8 mouse cellular contexts compared by ENCODE assay signal in the genomic region with DNA sequence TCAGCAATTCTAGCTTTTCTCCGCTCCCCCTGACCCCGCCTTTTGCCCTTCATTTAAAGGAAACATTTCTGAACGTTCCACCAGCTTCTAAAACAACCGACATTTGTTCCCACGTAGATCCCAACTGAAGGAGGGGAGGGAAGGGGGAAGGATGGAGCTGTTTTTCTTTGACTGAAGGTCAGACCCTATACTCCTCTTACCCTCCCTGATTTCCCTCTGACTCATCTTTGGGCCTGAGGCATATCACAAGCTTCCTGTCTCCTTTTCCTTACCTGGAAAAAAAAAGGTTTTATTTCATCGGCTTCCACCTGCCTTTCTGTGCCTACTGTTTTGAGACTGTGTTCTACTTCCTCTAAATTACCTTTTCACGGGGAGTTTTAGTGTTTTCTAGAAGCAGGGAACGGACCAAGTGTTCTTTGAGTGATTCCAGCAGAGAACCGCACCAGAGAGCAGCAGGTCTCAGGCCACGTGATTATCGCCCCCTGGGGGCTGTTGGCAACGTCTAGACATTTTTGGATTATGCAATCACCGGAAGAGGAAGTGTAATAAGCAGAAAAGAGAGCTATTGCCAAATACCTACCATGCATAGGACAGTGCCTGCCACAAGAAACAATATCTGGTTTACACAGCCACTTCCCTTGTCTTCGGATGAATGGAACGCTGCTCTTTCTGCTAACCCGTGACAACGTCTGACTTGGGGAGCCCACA.
DNase-seq lines count a peak whose midpoint lies in the region; ATAC-seq and TF ChIP-seq lines count a peak whose summit lies in the region.

No protein-coding gene starts in this region.

- H3K4me1 ChIP-seq in midbrain, embryonic 13.5 days (replicated peaks): peaks cover 17% of the 10 kb centered on the region
- peaks cover 7% of the 10 kb centered on the region; the same call in 1 of the 2 replicates for H3K4me1 ChIP-seq in midbrain, embryonic 11.5 days (ENCODE audit: control insufficient read depth, insufficient read depth, low read length)
- H3K4me1 ChIP-seq in heart, embryonic 12.5 days (replicated peaks): peaks cover 19% of the 10 kb centered on the region
- peaks cover 8% of the 10 kb centered on the region; the same call in 1 of the 2 replicates for H3K4me1 ChIP-seq in kidney, postnatal 0 days (replicated peaks; ENCODE audit: insufficient read depth, low read length)

- H3K27me3 ChIP-seq in midbrain, embryonic 13.5 days: no peaks in the 10 kb centered on the region
- no peaks in the 10 kb centered on the region for H3K27me3 ChIP-seq in midbrain, embryonic 11.5 days (ENCODE audit: control insufficient read depth, insufficient read depth, low read length)
- H3K27me3 ChIP-seq in heart, embryonic 12.5 days (replicated peaks): 0 out of 2 replicates have a peak, but pooled peaks cover 2% of the 10 kb centered on the region
- H3K27me3 ChIP-seq in kidney, postnatal 0 days (ENCODE audit: insufficient read depth, low read length): no peaks in the 10 kb centered on the region
- no peaks in the 10 kb centered on the region for H3K27me3 ChIP-seq in splenic B cell, adult 2 months (ENCODE audit: control insufficient read depth, insufficient read depth, low read length, poor library complexity, severe bottlenecking)

- no peak overlapping the region for H3K27ac ChIP-seq in midbrain, embryonic 13.5 days
- no peak overlapping the region for H3K27ac ChIP-seq in midbrain, embryonic 11.5 days (ENCODE audit: low read depth, low read length)
- H3K27ac ChIP-seq in heart, embryonic 12.5 days (ENCODE audit: poor library complexity, severe bottlenecking): no peak overlapping the region
- H3K27ac ChIP-seq in kidney, postnatal 0 days: no peak overlapping the region

- H3K4me2 ChIP-seq in midbrain, embryonic 13.5 days (replicated peaks): 0 out of 2 replicates have a peak overlapping the region, but pooled peaks have one; percentile 15
- no peak overlapping the region for H3K4me2 ChIP-seq in midbrain, embryonic 11.5 days
- peak overlapping the region; percentile 31 for H3K4me2 ChIP-seq in heart, embryonic 12.5 days
- H3K4me2 ChIP-seq in kidney, postnatal 0 days (ENCODE audit: low read length): peak overlapping the region; percentile 16; the same call in 1 of the 2 replicates

- DNase-seq in midbrain, embryonic 11.5 days (ENCODE audit: low spot score, missing footprints): no peak
- peak; percentile 76 for DNase-seq in cerebellum, adult 11 months
- peak; percentile 69 for DNase-seq in kidney, postnatal 0 days (ENCODE audit: low spot score)
- peak; percentile 65 for DNase-seq in splenic B cell, adult 2 months (ENCODE audit: low read depth, low spot score)
- no peak for DNase-seq in right cerebral cortex, postnatal 25 days

- H3K9me3 ChIP-seq in midbrain, embryonic 13.5 days: no peaks in the 10 kb centered on the region
- H3K9me3 ChIP-seq in midbrain, embryonic 11.5 days (ENCODE audit: control insufficient read depth, low read length): no peaks in the 10 kb centered on the region
- no peaks in the 10 kb centered on the region for H3K9me3 ChIP-seq in heart, embryonic 12.5 days (replicated peaks)
- no peaks in the 10 kb centered on the region for H3K9me3 ChIP-seq in kidney, postnatal 0 days (replicated peaks; ENCODE audit: low read length)

- H3K4me3 ChIP-seq in midbrain, embryonic 13.5 days (replicated peaks): no peak overlapping the region
- H3K4me3 ChIP-seq in midbrain, embryonic 11.5 days (ENCODE audit: low read depth, low read length): no peak overlapping the region
- no peak overlapping the region for H3K4me3 ChIP-seq in heart, embryonic 12.5 days
- no peak overlapping the region for H3K4me3 ChIP-seq in kidney, postnatal 0 days (replicated peaks; ENCODE audit: low read depth, low read length)

- no peak overlapping the region for H3K9ac ChIP-seq in midbrain, embryonic 13.5 days (replicated peaks)
- no peak overlapping the region for H3K9ac ChIP-seq in midbrain, embryonic 11.5 days (ENCODE audit: low read length)
- no peak overlapping the region for H3K9ac ChIP-seq in heart, embryonic 12.5 days
- no peak overlapping the region for H3K9ac ChIP-seq in kidney, postnatal 0 days (ENCODE audit: low read depth, low read length)

- 48% methylated on average over 17 of the region's 17 CpGs for WGBS in midbrain, embryonic 13.5 days
- 47% methylated on average over 17 of the region's 17 CpGs for WGBS in midbrain, embryonic 11.5 days
- 40% methylated on average over 17 of the region's 17 CpGs for WGBS in heart, embryonic 12.5 days
- 29% methylated on average over 17 of the region's 17 CpGs for WGBS in kidney, postnatal 0 days

- H3K36me3 ChIP-seq in midbrain, embryonic 13.5 days: no peaks in the 10 kb centered on the region
- H3K36me3 ChIP-seq in midbrain, embryonic 11.5 days (ENCODE audit: control insufficient read depth, insufficient read depth, low read length): no peaks in the 10 kb centered on the region
- H3K36me3 ChIP-seq in heart, embryonic 12.5 days: no peaks in the 10 kb centered on the region
- H3K36me3 ChIP-seq in kidney, postnatal 0 days (ENCODE audit: insufficient read depth, low read length): no peaks in the 10 kb centered on the region
- H3K36me3 ChIP-seq in splenic B cell, adult 2 months (ENCODE audit: control insufficient read depth, insufficient read depth, low read length, poor library complexity, severe bottlenecking): no peaks in the 10 kb centered on the region

- ATAC-seq in midbrain, embryonic 13.5 days: no peak
- ATAC-seq in midbrain, embryonic 11.5 days (ENCODE audit: low FRiP score): no peak
- ATAC-seq in heart, embryonic 12.5 days (ENCODE audit: insufficient number of reproducible peaks, low FRiP score): peak; percentile 65; the same call in 1 of the 2 replicates
- no peak; the same call in 1 of the 2 replicates for ATAC-seq in kidney, postnatal 0 days (replicated peaks; ENCODE audit: low FRiP score, low read depth)
- peak; percentile 93 for ATAC-seq in megakaryocyte, adult 5-6 weeks (ENCODE audit: poor library complexity, severe bottlenecking)

- TF ChIP-seq CTCF in kidney, postnatal 0 days (IDR thresholded peaks at IDR 0.05; ENCODE audit: low read depth): peak; percentile 55

Comparison
In these comparisons a context has a peak if more than half of its experiments do, and no peak if none do; other contexts are left out.
1. ATAC-seq: peak in heart, embryonic 12.5 days (single experiment) and megakaryocyte, adult 5-6 weeks (single experiment); none in midbrain, embryonic 13.5 days (single experiment), midbrain, embryonic 11.5 days (single experiment) and kidney, postnatal 0 days (single experiment).
2. DNase-seq: peak in cerebellum, adult 11 months (single experiment), kidney, postnatal 0 days (single experiment) and splenic B cell, adult 2 months (single experiment); none in midbrain, embryonic 11.5 days (single experiment) and right cerebral cortex, postnatal 25 days (single experiment).